Mouse (Mus musculus): Measurements from ENCODE around the gene Fkbp2. TPM values are rescaled to one million over a fixed set of nuclear protein-coding genes. Genes with fewer than 3 reads are reported as not detected.
A peak's percentile ranks its signal among the peaks of the same experiment; 100 is the strongest.

Gene Fkbp2
- polyA plus RNA-seq, 1 experiment from 2014 or later: 64.2 TPM

DNA sequence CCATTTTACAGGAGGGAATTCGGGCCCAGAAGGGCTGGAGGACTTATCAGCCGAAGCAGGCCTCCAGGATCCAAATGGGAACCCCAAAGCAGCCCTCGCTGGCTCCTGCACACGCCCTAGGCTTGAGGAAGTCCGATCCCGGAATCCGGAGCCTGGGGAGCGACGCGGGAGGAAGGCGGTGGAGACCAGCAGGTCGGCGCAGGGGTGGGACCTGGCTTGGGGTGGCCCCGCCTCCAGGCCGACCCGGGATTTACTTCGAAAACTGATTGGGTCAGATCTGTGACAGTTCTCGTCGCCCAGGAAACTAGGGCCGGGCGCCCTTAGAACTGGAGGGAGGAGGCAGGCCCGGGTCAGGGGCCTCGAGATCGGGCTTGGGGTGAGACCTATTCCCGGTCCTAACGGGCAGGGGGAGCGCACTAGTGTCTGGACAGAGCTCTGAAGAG is 38.0 kb downstream of the Fkbp2 start, which contains the start of gene Gpr137:
Gene Gpr137, minus strand, starts transcription at position 232 of the 443 bp plus-strand sequence.
- Histone ChIP-seq H3K27me3 (ENCODE audit: control insufficient read depth, insufficient read depth, low read length) (no peaks in the 10 kb centered on the region), H3K9ac (ENCODE audit: low read length) (peak within 1 kb of the TSS; percentile 89), H3K4me3 (ENCODE audit: control insufficient read depth in 1 of 2, insufficient read depth in 1 of 2, low read depth in 1 of 2, low read length in 2 of 2) (peak within 1 kb of the TSS; percentile 69 to 82), H3K27ac (replicated peaks in 1 of 2; ENCODE audit: control insufficient read depth in 1 of 2, insufficient read depth in 1 of 2, low read depth in 2 of 2, low read length in 2 of 2) (peak within 1 kb of the TSS; percentile 91 to 92), H3K4me1 (ENCODE audit: control insufficient read depth in 2 of 2, insufficient read depth in 2 of 2, low read length in 2 of 2) (peaks cover 10 to 18% of the 10 kb centered on the region in 2 experiments), H3K4me2 (ENCODE audit: low read length) (peak within 1 kb of the TSS; percentile 98), H3K9me3 (ENCODE audit: control insufficient read depth, low read length) (no peaks in the 10 kb centered on the region), H3K36me3 (ENCODE audit: control insufficient read depth, insufficient read depth, low read length) (peaks cover 20% of the 10 kb centered on the region; the same call in 1 of the 2 replicates)
- peak; percentile 86 for ATAC-seq (ENCODE audit: insufficient number of reproducible peaks, insufficient read depth, low FRiP score, low read depth)
- WGBS: under 1% methylated on average over 27 of the region's 27 CpGs

DNA sequence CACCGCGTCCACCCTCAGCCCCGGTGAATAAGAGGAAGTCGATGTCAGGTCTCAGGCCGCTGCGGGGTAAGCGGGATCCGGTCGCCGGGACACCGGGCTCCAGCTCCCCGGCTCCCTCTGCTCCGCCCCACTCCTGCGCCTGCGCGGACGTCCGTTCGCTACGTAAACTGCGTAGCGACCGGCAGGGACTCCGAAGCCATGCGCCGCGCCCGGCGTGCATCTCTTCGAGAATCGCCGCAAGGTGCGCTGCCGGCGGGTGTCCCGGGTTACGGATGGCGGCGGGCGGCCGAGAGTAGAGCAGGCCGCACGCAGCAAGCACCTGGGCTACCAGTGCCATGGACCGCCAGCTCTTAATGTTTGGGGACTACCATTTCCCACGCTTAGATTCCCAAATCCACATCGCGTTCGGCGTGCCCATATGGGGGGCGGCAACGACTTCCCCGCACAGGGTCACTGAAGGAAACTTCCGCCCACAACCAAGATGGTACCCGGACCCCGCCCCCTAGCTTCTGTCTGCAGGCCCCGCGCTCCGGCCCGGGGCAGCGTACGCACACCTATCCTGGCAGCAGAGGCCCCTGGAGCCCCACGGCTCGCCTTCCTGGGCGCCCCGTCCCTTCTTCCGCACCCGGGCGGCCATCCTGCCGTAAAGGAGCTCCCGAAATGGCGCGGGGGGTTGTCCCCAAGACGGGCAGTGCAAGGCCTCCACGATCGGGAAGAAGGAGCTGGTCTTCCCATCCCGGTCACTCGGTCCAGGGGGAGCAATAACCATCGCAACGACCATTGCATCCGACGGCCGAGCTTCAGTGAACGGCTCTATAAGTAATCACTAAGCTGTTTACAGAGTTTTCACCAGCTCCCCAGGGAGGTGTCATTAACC is 38.7 kb downstream of the Fkbp2 start, which contains the start of gene Bad:
Gene Bad, plus strand, starts transcription at position 490 of the 877 bp plus-strand sequence.
- H3K4me1 ChIP-seq (ENCODE audit: control insufficient read depth in 2 of 2, insufficient read depth in 2 of 2, low read length in 2 of 2): peaks cover 10 to 18% of the 10 kb centered on the region in 2 experiments
- H3K27ac ChIP-seq (replicated peaks in 1 of 2; ENCODE audit: control insufficient read depth in 1 of 2, insufficient read depth in 1 of 2, low read depth in 2 of 2, low read length in 2 of 2): peak within 1 kb of the TSS; percentile 91 to 92
- no peaks in the 10 kb centered on the region for H3K27me3 ChIP-seq (ENCODE audit: control insufficient read depth, insufficient read depth, low read length)
- peak within 1 kb of the TSS; percentile 89 for H3K9ac ChIP-seq (ENCODE audit: low read length)
- peak within 1 kb of the TSS; percentile 98 for H3K4me2 ChIP-seq (ENCODE audit: low read length)
- under 1% methylated on average over 83 of the region's 83 CpGs for WGBS
- peak within 1 kb of the TSS; percentile 69 to 82 for H3K4me3 ChIP-seq (ENCODE audit: control insufficient read depth in 1 of 2, insufficient read depth in 1 of 2, low read depth in 1 of 2, low read length in 2 of 2)
- H3K36me3 ChIP-seq (ENCODE audit: control insufficient read depth, insufficient read depth, low read length): peaks cover 20% of the 10 kb centered on the region; the same call in 1 of the 2 replicates
- ATAC-seq (ENCODE audit: insufficient number of reproducible peaks, insufficient read depth, low FRiP score, low read depth): peak; percentile 76
- no peaks in the 10 kb centered on the region for H3K9me3 ChIP-seq (ENCODE audit: control insufficient read depth, low read length)

GRCm38 (mm10) chr19:6940396-6941351 is 39.6 kb downstream of the Fkbp2 start:
- H3K9ac ChIP-seq (ENCODE audit: low read length): peak overlapping the region; percentile 89
- peak overlapping the region; percentile 43 to 68 for H3K27ac ChIP-seq (replicated peaks in 1 of 2; ENCODE audit: control insufficient read depth in 1 of 2, insufficient read depth in 1 of 2, low read depth in 2 of 2, low read length in 2 of 2)
- H3K27me3 ChIP-seq (ENCODE audit: control insufficient read depth, insufficient read depth, low read length): peaks cover 8% of the 10 kb centered on the region
- 18% methylated on average over 29 of the region's 29 CpGs for WGBS
- H3K4me3 ChIP-seq (ENCODE audit: control insufficient read depth in 1 of 2, insufficient read depth in 1 of 2, low read depth in 1 of 2, low read length in 2 of 2): peak overlapping the region; percentile 69 to 82
- peaks cover 10 to 18% of the 10 kb centered on the region in 2 experiments for H3K4me1 ChIP-seq (ENCODE audit: control insufficient read depth in 2 of 2, insufficient read depth in 2 of 2, low read length in 2 of 2)
- ATAC-seq (ENCODE audit: insufficient number of reproducible peaks, insufficient read depth, low FRiP score, low read depth): no peak
- peak overlapping the region; percentile 98 for H3K4me2 ChIP-seq (ENCODE audit: low read length)
- H3K9me3 ChIP-seq (ENCODE audit: control insufficient read depth, low read length): no peaks in the 10 kb centered on the region
- peaks cover 16% of the 10 kb centered on the region; the same call in 1 of the 2 replicates for H3K36me3 ChIP-seq (ENCODE audit: control insufficient read depth, insufficient read depth, low read length)

- no peak overlapping the region for H3K4me3 ChIP-seq (ENCODE audit: control insufficient read depth in 1 of 2, insufficient read depth in 1 of 2, low read depth in 1 of 2, low read length in 2 of 2)
- H3K4me1 ChIP-seq (ENCODE audit: control insufficient read depth in 2 of 2, insufficient read depth in 2 of 2, low read length in 2 of 2): peaks cover 10 to 18% of the 10 kb centered on the region in 2 experiments
- WGBS: 84% methylated on average over 20 of the region's 20 CpGs
- H3K9me3 ChIP-seq (ENCODE audit: control insufficient read depth, low read length): no peaks in the 10 kb centered on the region
- no peak for ATAC-seq (ENCODE audit: insufficient number of reproducible peaks, insufficient read depth, low FRiP score, low read depth)
- no peak overlapping the region for H3K9ac ChIP-seq (ENCODE audit: low read length)
- peaks cover 21% of the 10 kb centered on the region for H3K27me3 ChIP-seq (ENCODE audit: control insufficient read depth, insufficient read depth, low read length)
- H3K27ac ChIP-seq (replicated peaks in 1 of 2; ENCODE audit: control insufficient read depth in 1 of 2, insufficient read depth in 1 of 2, low read depth in 2 of 2, low read length in 2 of 2): no peak overlapping the region
- peaks cover 11% of the 10 kb centered on the region; the same call in 1 of the 2 replicates for H3K36me3 ChIP-seq (ENCODE audit: control insufficient read depth, insufficient read depth, low read length)
- no peak overlapping the region for H3K4me2 ChIP-seq (ENCODE audit: low read length)
These were observed 40.9 kb downstream of the Fkbp2 start for GRCm38 (mm10) chr19:6939106-6940002.

DNA sequence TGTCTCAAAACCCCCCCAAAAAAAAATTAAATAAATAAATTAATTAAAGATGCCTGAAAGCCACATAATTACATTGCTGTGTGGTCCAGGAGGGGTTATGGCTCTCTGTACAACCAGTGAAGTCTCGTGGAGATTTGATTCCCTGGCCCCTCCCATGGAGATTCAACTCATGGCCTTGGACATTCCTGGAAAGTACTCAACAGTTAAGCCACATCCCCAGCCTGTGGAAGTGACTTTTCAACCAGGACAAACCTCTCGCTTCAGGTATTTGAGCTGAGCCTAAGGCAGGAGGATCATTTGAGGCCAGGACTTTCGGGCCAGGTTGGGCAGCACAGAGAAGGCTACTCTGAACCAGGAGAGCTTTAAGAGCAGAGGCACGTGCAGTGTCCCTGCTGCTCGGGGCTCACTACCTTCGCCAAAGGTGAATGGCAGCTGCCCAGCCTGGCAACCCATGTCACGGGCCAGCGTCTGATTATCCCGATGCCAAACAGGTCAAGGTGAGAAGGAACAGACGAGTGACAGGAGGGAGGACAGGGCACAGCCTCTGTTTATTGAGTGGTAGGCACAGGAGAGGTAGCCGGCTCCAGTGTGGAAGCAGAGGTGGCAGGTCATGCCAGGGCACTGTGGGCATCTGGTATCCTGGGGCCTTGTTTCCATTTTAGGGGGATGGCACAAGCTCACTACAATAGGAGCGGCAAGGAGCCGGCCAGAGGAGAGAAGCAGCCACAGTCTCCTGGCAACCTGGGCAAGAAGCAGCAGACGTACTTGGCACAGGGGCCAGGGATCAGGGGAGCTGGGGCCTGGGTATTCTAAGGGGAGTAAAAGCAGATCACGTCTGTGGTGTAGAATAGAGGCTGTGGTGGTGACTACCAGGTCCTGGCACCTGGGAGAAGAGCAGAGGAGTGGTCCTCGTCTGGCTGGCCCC is 42.5 kb downstream of the Fkbp2 start:
- H3K4me2 ChIP-seq (ENCODE audit: low read length): no peak overlapping the region
- H3K9me3 ChIP-seq (ENCODE audit: control insufficient read depth, low read length): no peaks in the 10 kb centered on the region
- H3K27ac ChIP-seq (replicated peaks in 1 of 2; ENCODE audit: control insufficient read depth in 1 of 2, insufficient read depth in 1 of 2, low read depth in 2 of 2, low read length in 2 of 2): no peak overlapping the region
- WGBS: 77% methylated on average over 16 of the region's 16 CpGs
- H3K4me1 ChIP-seq (ENCODE audit: control insufficient read depth in 2 of 2, insufficient read depth in 2 of 2, low read length in 2 of 2): peaks cover 9 to 25% of the 10 kb centered on the region in 2 experiments
- H3K4me3 ChIP-seq (ENCODE audit: control insufficient read depth in 1 of 2, insufficient read depth in 1 of 2, low read depth in 1 of 2, low read length in 2 of 2): no peak overlapping the region
- H3K27me3 ChIP-seq (ENCODE audit: control insufficient read depth, insufficient read depth, low read length): peaks cover 36% of the 10 kb centered on the region
- 0 out of 2 replicates have a peak, but pooled peaks cover 6% of the 10 kb centered on the region for H3K36me3 ChIP-seq (ENCODE audit: control insufficient read depth, insufficient read depth, low read length)
- no peak for ATAC-seq (ENCODE audit: insufficient number of reproducible peaks, insufficient read depth, low FRiP score, low read depth)
- 0 out of 2 replicates have a peak overlapping the region, but pooled peaks have one; percentile 2 for H3K9ac ChIP-seq (ENCODE audit: low read length)

DNA sequence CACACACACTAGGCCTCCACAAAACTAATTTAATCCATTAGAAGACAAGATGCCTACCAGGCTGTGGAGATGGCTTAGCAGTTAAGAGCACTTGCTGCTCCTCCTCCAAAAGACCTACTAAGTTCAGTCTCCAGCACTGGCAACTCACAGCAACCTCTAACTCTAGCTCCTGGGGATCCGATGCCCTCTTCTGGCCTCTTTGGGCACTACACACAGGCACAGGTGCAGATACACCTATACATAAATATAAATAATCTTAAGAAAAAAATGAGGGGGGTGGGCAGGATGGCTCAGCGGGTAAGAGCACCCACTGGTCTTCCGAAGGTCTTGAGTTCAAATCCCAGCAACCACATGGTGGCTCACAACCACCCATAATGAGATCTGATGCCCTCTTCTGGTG is 44.0 kb downstream of the Fkbp2 start:
- ATAC-seq (ENCODE audit: insufficient number of reproducible peaks, insufficient read depth, low FRiP score, low read depth): no peak

More for the DNA sequence above, 44.0 kb downstream of the Fkbp2 start:
- no peak overlapping the region for H3K9ac ChIP-seq (ENCODE audit: low read length)
- H3K27ac ChIP-seq (replicated peaks in 1 of 2; ENCODE audit: control insufficient read depth in 1 of 2, insufficient read depth in 1 of 2, low read depth in 2 of 2, low read length in 2 of 2): no peak overlapping the region
- H3K9me3 ChIP-seq (ENCODE audit: control insufficient read depth, low read length): no peaks in the 10 kb centered on the region
- H3K36me3 ChIP-seq (ENCODE audit: control insufficient read depth, insufficient read depth, low read length): 0 out of 2 replicates have a peak, but pooled peaks cover 6% of the 10 kb centered on the region
- H3K27me3 ChIP-seq (ENCODE audit: control insufficient read depth, insufficient read depth, low read length): peaks cover 51% of the 10 kb centered on the region
- H3K4me2 ChIP-seq (ENCODE audit: low read length): no peak overlapping the region
- no peak overlapping the region for H3K4me3 ChIP-seq (ENCODE audit: control insufficient read depth in 1 of 2, insufficient read depth in 1 of 2, low read depth in 1 of 2, low read length in 2 of 2)
- WGBS: 16% methylated on average over 3 of the region's 3 CpGs
- peaks cover 8 to 22% of the 10 kb centered on the region in 2 experiments for H3K4me1 ChIP-seq (ENCODE audit: control insufficient read depth in 2 of 2, insufficient read depth in 2 of 2, low read length in 2 of 2)

All from heart, embryonic 14.5 days (tissue).